ENCODE assay signal across 9 mouse cellular contexts in genomic region chr3:55587972-55588946, GRCm38 (mm10).
DNase-seq lines count a peak whose midpoint lies in the region; ATAC-seq and TF ChIP-seq lines count a peak whose summit lies in the region.
"Had no signal": no experiment of that assay in that cellular context is flagged by ENCODE, and none has a peak within 500 bp of the region (broad histone marks: within the 10 kb centered on the region; RNA-seq: fewer than 3 reads in every experiment).

No protein-coding gene starts in this region.

- no peak overlapping the region for H3K9ac ChIP-seq in lung, embryonic 16.5 days (ENCODE audit: low read length)
- no peak overlapping the region; the same call in 1 of the 2 replicates for H3K9ac ChIP-seq in forebrain, postnatal 0 days
- H3K9ac ChIP-seq in midbrain, postnatal 0 days (replicated peaks; ENCODE audit: low read length, poor library complexity, severe bottlenecking): 0 out of 2 replicates have a peak overlapping the region, but pooled peaks have one; percentile 1
- H3K9ac ChIP-seq: heart, embryonic 13.5 days had no signal

- H3K27ac ChIP-seq in lung, embryonic 16.5 days (ENCODE audit: low read length): no peak overlapping the region
- no peak overlapping the region for H3K27ac ChIP-seq in forebrain, postnatal 0 days (ENCODE audit: low read depth, low read length)
- peak overlapping the region; percentile 47 for H3K27ac ChIP-seq in midbrain, postnatal 0 days (ENCODE audit: low read depth, low read length)
- H3K27ac ChIP-seq in layer of hippocampus, adult 2 months: no peak overlapping the region
- H3K27ac ChIP-seq: heart, embryonic 13.5 days had no signal

- peaks cover 6% of the 10 kb centered on the region for H3K4me1 ChIP-seq in lung, embryonic 16.5 days (replicated peaks; ENCODE audit: control insufficient read depth, insufficient read depth, low read length)
- peaks cover 8% of the 10 kb centered on the region for H3K4me1 ChIP-seq in forebrain, postnatal 0 days (ENCODE audit: insufficient read depth)
- H3K4me1 ChIP-seq in midbrain, postnatal 0 days (ENCODE audit: insufficient read depth, low read length): peaks cover 5% of the 10 kb centered on the region

- no peak overlapping the region for H3K4me3 ChIP-seq in lung, embryonic 16.5 days (ENCODE audit: low read length)
- H3K4me3 ChIP-seq in forebrain, postnatal 0 days (ENCODE audit: low read depth, low read length): no peak overlapping the region
- H3K4me3 ChIP-seq in midbrain, postnatal 0 days (ENCODE audit: low read depth, low read length): no peak overlapping the region
- H3K4me3 ChIP-seq in layer of hippocampus, adult 2 months: no peak overlapping the region
- H3K4me3 ChIP-seq: heart, embryonic 13.5 days had no signal

- no peaks in the 10 kb centered on the region for H3K27me3 ChIP-seq in lung, embryonic 16.5 days (ENCODE audit: control insufficient read depth, insufficient read depth, low read depth, low read length)
- H3K27me3 ChIP-seq in forebrain, postnatal 0 days (ENCODE audit: insufficient read depth, low read length): no peaks in the 10 kb centered on the region
- H3K27me3 ChIP-seq in midbrain, postnatal 0 days (ENCODE audit: insufficient read depth, low read length): no peaks in the 10 kb centered on the region
- H3K27me3 ChIP-seq: heart, embryonic 13.5 days had no signal

- WGBS in lung, embryonic 16.5 days: 16% methylated on average over 12 of the region's 12 CpGs
- WGBS in forebrain, postnatal 0 days: 14% methylated on average over 12 of the region's 12 CpGs
- WGBS in midbrain, postnatal 0 days: 11% methylated on average over 12 of the region's 12 CpGs

- no peaks in the 10 kb centered on the region for H3K36me3 ChIP-seq in lung, embryonic 16.5 days (ENCODE audit: control insufficient read depth, insufficient read depth, low read length)
- H3K36me3 ChIP-seq in forebrain, postnatal 0 days (ENCODE audit: insufficient read depth): no peaks in the 10 kb centered on the region
- no peaks in the 10 kb centered on the region for H3K36me3 ChIP-seq in midbrain, postnatal 0 days (ENCODE audit: insufficient read depth, low read length)
- H3K36me3 ChIP-seq: heart, embryonic 13.5 days had no signal

- ATAC-seq in lung, embryonic 16.5 days (ENCODE audit: low read depth): peak; percentile 54; the same call in 1 of the 2 replicates
- ATAC-seq in forebrain, postnatal 0 days: peak; percentile 47
- ATAC-seq in midbrain, postnatal 0 days (ENCODE audit: low FRiP score): peak; percentile 79
- no peak for ATAC-seq in monocyte, adult 5-6 weeks (replicated peaks; ENCODE audit: insufficient number of reproducible peaks, low FRiP score, low TSS enrichment, poor library complexity, severe bottlenecking)

- DNase-seq in lung, adult 18-20 months: no peak
- DNase-seq in forebrain, postnatal 0 days: no peak
- DNase-seq in kidney, adult 18-20 months: peak; percentile 34
- no peak for DNase-seq in midbrain, postnatal 0 days (ENCODE audit: low spot score)
- no peak for DNase-seq in adrenal gland, postnatal 14 days
- no peak for DNase-seq in layer of hippocampus, adult 2 months (ENCODE audit: low spot score in 2 of 2)

- no peak overlapping the region for H3K4me2 ChIP-seq in lung, embryonic 16.5 days (ENCODE audit: low read depth, low read length)
- no peak overlapping the region for H3K4me2 ChIP-seq in forebrain, postnatal 0 days (ENCODE audit: low read depth)
- H3K4me2 ChIP-seq in midbrain, postnatal 0 days (ENCODE audit: low read depth, low read length, poor library complexity, severe bottlenecking): no peak overlapping the region
- H3K4me2 ChIP-seq: heart, embryonic 13.5 days had no signal

- no peaks in the 10 kb centered on the region for H3K9me3 ChIP-seq in lung, embryonic 16.5 days (ENCODE audit: control insufficient read depth, low read length)
- H3K9me3 ChIP-seq in forebrain, postnatal 0 days (ENCODE audit: low read length): no peaks in the 10 kb centered on the region
- H3K9me3 ChIP-seq in midbrain, postnatal 0 days (ENCODE audit: low read length): no peaks in the 10 kb centered on the region
- H3K9me3 ChIP-seq: heart, embryonic 13.5 days had no signal

- TF ChIP-seq CTCF in forebrain, postnatal 0 days (IDR thresholded peaks at IDR 0.05; ENCODE audit: low read depth): no peak
- no peak for TF ChIP-seq CTCF in midbrain, postnatal 0 days (IDR thresholded peaks at IDR 0.05)
- no peak for TF ChIP-seq CTCF in layer of hippocampus, adult 2 months (conservative IDR thresholded peaks at IDR 0.05)
